In genomic region chr19:5835922-5836430, GRCm38 (mm10) we compare ENCODE assay signal across 17 mouse cellular contexts. TPM values are rescaled to one million over a fixed set of nuclear protein-coding genes. Genes with fewer than 3 reads are reported as not detected.
DNase-seq lines count a peak whose midpoint lies in the region; ATAC-seq and TF ChIP-seq lines count a peak whose summit lies in the region.
"Had no signal": no experiment of that assay in that cellular context is flagged by ENCODE, and none has a peak within 500 bp of the region (broad histone marks: within the 10 kb centered on the region; RNA-seq: fewer than 3 reads in every experiment).

No protein-coding gene starts in this region.

- H3K4me2 ChIP-seq in liver, embryonic 15.5 days: no peak overlapping the region
- H3K4me2 ChIP-seq in liver, embryonic 12.5 days: no peak overlapping the region
- H3K4me2 ChIP-seq: embryonic facial prominence, embryonic 15.5 days; heart, embryonic 15.5 days; kidney, embryonic 15.5 days; midbrain, embryonic 12.5 days had no signal

- no peak for TF ChIP-seq EP300 in heart, adult 2 months (IDR thresholded peaks at IDR 0.05; ENCODE audit: insufficient read depth, low read depth, low read length)

- H3K36me3 ChIP-seq in heart, adult 2 months (ENCODE audit: control insufficient read depth, insufficient read depth, low read length): peaks cover 57% of the 10 kb centered on the region
- H3K36me3 ChIP-seq in liver, embryonic 15.5 days (replicated peaks): no peaks in the 10 kb centered on the region
- H3K36me3 ChIP-seq in liver, embryonic 12.5 days: no peaks in the 10 kb centered on the region
- peaks cover under 1% of the 10 kb centered on the region; the same call in 1 of the 2 replicates for H3K36me3 ChIP-seq in macrophage (ENCODE audit: inconsistent target)
- H3K36me3 ChIP-seq: embryonic facial prominence, embryonic 15.5 days; heart, embryonic 15.5 days; hindbrain, embryonic 10.5 days; kidney, embryonic 15.5 days; midbrain, embryonic 12.5 days had no signal

- no peak overlapping the region for H3K9ac ChIP-seq in heart, adult 2 months (ENCODE audit: low read depth, low read length)
- H3K9ac ChIP-seq in liver, embryonic 15.5 days: no peak overlapping the region
- H3K9ac ChIP-seq in liver, embryonic 12.5 days: no peak overlapping the region
- H3K9ac ChIP-seq: embryonic facial prominence, embryonic 15.5 days; heart, embryonic 15.5 days; kidney, embryonic 15.5 days; midbrain, embryonic 12.5 days had no signal

- intact Hi-C loops in heart, adult 2 months (cut with DNase I): no loop called here

- peak; percentile 26 to 28 for DNase-seq in heart, adult 2 months
- no peak for DNase-seq in heart, adult 9 months (ENCODE audit: low spot score in 2 of 2)
- peak; percentile 24 for DNase-seq in adrenal gland, postnatal 10 days
- DNase-seq in frontal cortex, postnatal 14 days (ENCODE audit: low spot score in 2 of 2): no peak
- DNase-seq: cerebellum, postnatal 14 days; embryo, embryonic 11 days; lung, postnatal 10 days; thymus, postnatal 36 days had no signal

- H3K4me1 ChIP-seq in heart, adult 2 months (ENCODE audit: control insufficient read depth, insufficient read depth, low read length): peaks cover 43% of the 10 kb centered on the region
- H3K4me1 ChIP-seq in liver, embryonic 15.5 days (replicated peaks): peaks cover 70% of the 10 kb centered on the region
- H3K4me1 ChIP-seq in liver, embryonic 12.5 days: peaks cover 34% of the 10 kb centered on the region

- peaks cover 2% of the 10 kb centered on the region; the same call in 1 of the 2 replicates for H3K79me2 ChIP-seq in heart, adult 2 months (replicated peaks; ENCODE audit: control insufficient read depth, insufficient read depth, low read length)
- H3K79me2 ChIP-seq in macrophage (ENCODE audit: inconsistent target): peaks cover 100% of the 10 kb centered on the region

- peak overlapping the region; percentile 100 for H3K27ac ChIP-seq in heart, adult 2 months
- H3K27ac ChIP-seq in liver, embryonic 15.5 days (replicated peaks): peak overlapping the region; percentile 9; the same call in 1 of the 2 replicates
- H3K27ac ChIP-seq in liver, embryonic 12.5 days: no peak overlapping the region
- H3K27ac ChIP-seq in macrophage: peak overlapping the region; percentile 100
- H3K27ac ChIP-seq: embryonic facial prominence, embryonic 15.5 days; heart, embryonic 15.5 days; hindbrain, embryonic 10.5 days; kidney, embryonic 15.5 days; midbrain, embryonic 12.5 days had no signal

- no peaks in the 10 kb centered on the region for H3K9me3 ChIP-seq in liver, embryonic 15.5 days (replicated peaks)
- no peaks in the 10 kb centered on the region for H3K9me3 ChIP-seq in liver, embryonic 12.5 days (replicated peaks)
- H3K9me3 ChIP-seq: embryonic facial prominence, embryonic 15.5 days; G1E; heart, embryonic 15.5 days; hindbrain, embryonic 10.5 days; kidney, embryonic 15.5 days; midbrain, embryonic 12.5 days had no signal

- no peaks in the 10 kb centered on the region for H3K27me3 ChIP-seq in heart, adult 2 months (ENCODE audit: control insufficient read depth, insufficient read depth, low read length)
- no peaks in the 10 kb centered on the region; the same call in 1 of the 2 replicates for H3K27me3 ChIP-seq in liver, embryonic 15.5 days
- H3K27me3 ChIP-seq in liver, embryonic 12.5 days (replicated peaks): no peaks in the 10 kb centered on the region
- H3K27me3 ChIP-seq: embryonic facial prominence, embryonic 15.5 days; heart, embryonic 15.5 days; kidney, embryonic 15.5 days; midbrain, embryonic 12.5 days had no signal

- no peak overlapping the region for H3K4me3 ChIP-seq in heart, adult 2 months
- no peak overlapping the region for H3K4me3 ChIP-seq in liver, embryonic 15.5 days (replicated peaks)
- H3K4me3 ChIP-seq in liver, embryonic 12.5 days: no peak overlapping the region
- no peak overlapping the region for H3K4me3 ChIP-seq in macrophage (ENCODE audit: inconsistent target)
- H3K4me3 ChIP-seq: embryonic facial prominence, embryonic 15.5 days; heart, embryonic 15.5 days; hindbrain, embryonic 10.5 days; kidney, embryonic 15.5 days; midbrain, embryonic 12.5 days had no signal

- ATAC-seq in liver, embryonic 15.5 days (ENCODE audit: insufficient read depth): no peak
- ATAC-seq in liver, embryonic 12.5 days: no peak

- WGBS in heart, adult 2 months: 63% methylated on average over 8 of the region's 8 CpGs
- 67% methylated on average over 8 of the region's 8 CpGs for WGBS in liver, embryonic 15.5 days (ENCODE audit: insufficient replicate concordance)
- WGBS in liver, embryonic 12.5 days (ENCODE audit: insufficient replicate concordance): 69% methylated on average over 8 of the region's 8 CpGs
- 96% methylated on average over 8 of the region's 8 CpGs for WGBS in macrophage (ENCODE audit: missing documents)

- TF ChIP-seq CTCF in heart, adult 2 months (IDR thresholded peaks at IDR 0.05): 0 out of 2 replicates have a peak, but pooled peaks have one; percentile 4

- no peak for TF ChIP-seq POLR2A in heart, adult 2 months (IDR thresholded peaks at IDR 0.05; ENCODE audit: insufficient read depth, low read depth, low read length)

RNA-seq across cellular contexts. Expression of gene Frmd8, which starts 39.1 kb away (rescaled TPM):
- total RNA-seq in heart, adult 2 months (2021): 1 to 10 TPM; 7.7 to 8.4 TPM
- polyA plus RNA-seq in heart, adult 2 months (2012; rRNA removed): 7.0 and 9.3 TPM in 2 replicates
- 12.9 and 13.1 TPM in 2 replicates for polyA plus RNA-seq in liver, embryonic 15.5 days (2015; fragmentation: Nextera tagmentation; extraction: Ambion mirVana)
- polyA plus RNA-seq in liver, embryonic 12.5 days (2016; fragmentation: Nextera tagmentation; extraction: Ambion mirVana): 22.1 and 24.2 TPM in 2 replicates
- total RNA-seq in adrenal gland, postnatal 10 days (2021): 10 to 100 TPM; 29.0 to 34.8 TPM
- total RNA-seq in macrophage (2018; cell fraction: chromatin; rRNA removed): 10 to 100 TPM in 20 of 26 experiments, 1 to 10 TPM in 6; 4.2 to 72.2 (median 26.5) TPM
- 10 to 100 TPM; 14.6 to 30.6 (median 23.5) TPM for total RNA-seq in macrophage (2018; cell fraction: cytosol; rRNA removed)
- total RNA-seq in macrophage (2018; cell fraction: nucleus; rRNA removed): 10 to 100 TPM in 25 of 26 experiments, 1 to 10 TPM in 1; 8.8 to 44.5 (median 22.9) TPM
- 8.1 to 26.2 TPM (median 19.8 TPM) in 3 replicates for polyA plus RNA-seq in macrophage (2018)

RNA-seq across cellular contexts. Expression of gene Slc25a45, which starts 41.6 kb away (rescaled TPM):
- total RNA-seq in heart, adult 2 months (2021): 1 to 10 TPM; 2.8 TPM
- polyA plus RNA-seq in heart, adult 2 months (2012; rRNA removed): 7.9 and 8.2 TPM in 2 replicates
- polyA plus RNA-seq in liver, embryonic 15.5 days (2015; fragmentation: Nextera tagmentation; extraction: Ambion mirVana): 7.1 and 7.9 TPM in 2 replicates
- polyA plus RNA-seq in liver, embryonic 12.5 days (2016; fragmentation: Nextera tagmentation; extraction: Ambion mirVana): 7.5 and 7.7 TPM in 2 replicates
- total RNA-seq in adrenal gland, postnatal 10 days (2021): 10 to 100 TPM; 13.4 to 14.2 TPM
- total RNA-seq in macrophage (2018; cell fraction: chromatin; rRNA removed): 100 to 1,000 TPM in 13 of 26 experiments, 10 to 100 TPM in 11, 1 to 10 TPM in 2; 8.2 to 252 (median 93.8) TPM
- total RNA-seq in macrophage (2018; cell fraction: cytosol; rRNA removed): 10 to 100 TPM; 23.1 to 86.6 (median 55.7) TPM
- 100 to 1,000 TPM in 15 of 26 experiments, 10 to 100 TPM in 11; 18.0 to 263 (median 107) TPM for total RNA-seq in macrophage (2018; cell fraction: nucleus; rRNA removed)
- 44.6 to 74.8 TPM (median 53.2 TPM) in 3 replicates for polyA plus RNA-seq in macrophage (2018)

RNA-seq across cellular contexts. Expression of gene Tigd3, which starts 58.0 kb away (rescaled TPM):
- under 1 TPM; 0.14 to 0.47 TPM for total RNA-seq in heart, adult 2 months (2021)
- polyA plus RNA-seq in heart, adult 2 months (2012; rRNA removed): 0.25 and 0.67 TPM in 2 replicates
- polyA plus RNA-seq in liver, embryonic 15.5 days (2015; fragmentation: Nextera tagmentation; extraction: Ambion mirVana): 2.8 and 2.9 TPM in 2 replicates
- polyA plus RNA-seq in liver, embryonic 12.5 days (2016; fragmentation: Nextera tagmentation; extraction: Ambion mirVana): 3.2 and 3.5 TPM in 2 replicates
- total RNA-seq in adrenal gland, postnatal 10 days (2021): 1 to 10 TPM; 1.6 to 1.9 TPM
- total RNA-seq in macrophage (2018; cell fraction: chromatin; rRNA removed): 1 to 10 TPM; 1.4 to 4.4 (median 2.5) TPM
- under 1 TPM in 24 of 26 experiments, not detected in 2; 0.07 to 0.34 (median 0.16) TPM for total RNA-seq in macrophage (2018; cell fraction: cytosol; rRNA removed)
- total RNA-seq in macrophage (2018; cell fraction: nucleus; rRNA removed): 1 to 10 TPM in 25 of 26 experiments, under 1 TPM in 1; 0.81 to 6.3 (median 2.3) TPM
- polyA plus RNA-seq in macrophage (2018): 0.16 to 0.59 TPM (median 0.16 TPM) in 3 replicates

Comparison
In these comparisons a context has a peak if more than half of its experiments do, and no peak if none do; other contexts are left out.
1. DNase-seq: peak in heart, adult 2 months (2 of 2) and adrenal gland, postnatal 10 days (single experiment); none in heart, adult 9 months (0 of 2) and frontal cortex, postnatal 14 days (0 of 2).